Mouse (Mus musculus): ENCODE data around the gene Eipr1. TPM values are rescaled to one million over a fixed set of nuclear protein-coding genes. Genes with fewer than 3 reads are reported as not detected.
A peak's percentile ranks its signal among the peaks of the same experiment; 100 is the strongest.

Eipr1 gene
- polyA plus RNA-seq, 1 experiment from 2014 or later: 76.9 TPM

DNA sequence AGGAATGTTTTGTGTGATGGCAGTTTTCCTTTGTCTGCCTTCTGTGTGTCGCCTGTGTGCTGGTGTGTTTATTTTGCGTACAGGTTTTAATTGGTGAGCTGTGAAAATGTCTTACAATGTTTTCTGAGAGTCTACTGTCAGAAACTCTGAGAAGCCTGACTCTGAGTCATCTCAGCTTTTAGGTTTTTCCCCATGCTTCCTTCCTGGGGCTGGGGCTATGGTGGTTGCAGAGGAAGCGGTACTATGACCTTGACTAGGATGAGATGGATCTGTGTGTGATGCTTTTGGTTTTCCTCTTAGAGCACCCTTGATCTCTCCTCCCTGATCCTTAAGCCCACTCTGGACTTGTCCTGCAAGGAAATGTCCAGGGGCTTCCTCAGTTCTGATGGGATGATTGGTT is 84.1 kb downstream of the Eipr1 start:
- Histone ChIP-seq H3K27me3 (no peaks in the 10 kb centered on the region), H3K9ac (no peak overlapping the region), H3K36me3 (no peaks in the 10 kb centered on the region), H3K4me3 (no peak overlapping the region), H3K27ac (no peak overlapping the region), H3K9me3 (no peaks in the 10 kb centered on the region), H3K4me2 (no peak overlapping the region), H3K4me1 (replicated peaks) (peaks cover 8% of the 10 kb centered on the region)
- 91% methylated on average over 3 of the region's 3 CpGs for WGBS
- ATAC-seq (ENCODE audit: low FRiP score): no peak

DNA sequence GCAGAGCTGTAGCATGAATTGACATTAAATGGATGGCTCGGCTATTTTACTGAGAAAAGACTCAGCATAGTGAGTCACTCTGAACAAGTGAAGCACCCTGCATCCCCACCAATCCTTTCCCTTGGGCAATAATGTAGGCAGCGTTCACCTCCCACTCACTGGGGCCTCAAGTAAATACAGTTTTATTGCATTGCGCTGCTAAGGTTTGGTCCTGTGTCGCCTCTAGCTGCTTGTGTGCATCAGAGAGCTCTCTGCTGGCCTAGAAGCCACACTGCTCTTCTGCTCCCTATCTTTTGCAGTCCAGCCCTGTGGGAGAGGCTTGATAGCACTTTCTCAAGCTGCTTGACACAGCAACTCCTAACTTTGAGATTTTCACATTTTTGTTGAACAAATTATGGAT is 86.7 kb downstream of the Eipr1 start:
- Histone ChIP-seq H3K9me3 (no peaks in the 10 kb centered on the region), H3K36me3 (no peaks in the 10 kb centered on the region), H3K4me1 (replicated peaks) (peaks cover 8% of the 10 kb centered on the region), H3K27ac (peak overlapping the region; percentile 45; the same call in 1 of the 2 replicates), H3K4me2 (no peak overlapping the region), H3K27me3 (no peaks in the 10 kb centered on the region), H3K9ac (no peak overlapping the region), H3K4me3 (no peak overlapping the region)
- ATAC-seq (ENCODE audit: low FRiP score): no peak
- WGBS: 72% methylated on average over 4 of the region's 4 CpGs

DNA sequence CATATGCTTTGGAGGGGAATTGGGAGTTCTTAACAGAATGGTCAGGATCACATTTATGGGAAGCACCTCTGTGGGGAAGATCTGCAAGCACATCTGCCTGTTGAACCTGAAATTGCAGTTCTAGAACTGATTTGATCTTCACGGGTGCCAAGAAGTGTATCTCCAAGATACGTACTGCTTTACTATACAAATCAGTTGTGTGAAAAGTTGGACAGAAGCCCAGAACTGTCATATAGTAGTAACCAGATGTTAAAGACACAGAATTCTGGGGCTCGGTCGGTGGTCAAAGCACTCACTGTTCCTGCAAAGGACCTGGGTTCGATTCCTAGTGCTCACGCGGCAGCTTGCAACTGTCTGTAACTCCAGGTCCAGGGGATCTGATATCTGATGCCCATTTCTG is 87.4 kb downstream of the Eipr1 start:
- no peak for ATAC-seq (ENCODE audit: low FRiP score)
- 89% methylated on average over 7 of the region's 7 CpGs for WGBS
- peaks cover 8% of the 10 kb centered on the region for H3K4me1 ChIP-seq (replicated peaks)
- no peaks in the 10 kb centered on the region for H3K27me3 ChIP-seq
- no peak overlapping the region for H3K4me2 ChIP-seq
- H3K36me3 ChIP-seq: no peaks in the 10 kb centered on the region
- no peak overlapping the region for H3K4me3 ChIP-seq
- no peak overlapping the region for H3K27ac ChIP-seq
- no peaks in the 10 kb centered on the region for H3K9me3 ChIP-seq
- H3K9ac ChIP-seq: no peak overlapping the region

GRCm38 (mm10) chr12:28841179-28841698 is 89.6 kb downstream of the Eipr1 start:
- no peak overlapping the region for H3K4me3 ChIP-seq
- H3K9me3 ChIP-seq: no peaks in the 10 kb centered on the region
- no peak overlapping the region for H3K27ac ChIP-seq
- no peak overlapping the region for H3K4me2 ChIP-seq
- WGBS: 89% methylated on average over 5 of the region's 5 CpGs
- H3K36me3 ChIP-seq: no peaks in the 10 kb centered on the region
- no peak for ATAC-seq (ENCODE audit: low FRiP score)
- H3K9ac ChIP-seq: no peak overlapping the region
- no peaks in the 10 kb centered on the region for H3K27me3 ChIP-seq
- peaks cover 8% of the 10 kb centered on the region for H3K4me1 ChIP-seq (replicated peaks)

DNA sequence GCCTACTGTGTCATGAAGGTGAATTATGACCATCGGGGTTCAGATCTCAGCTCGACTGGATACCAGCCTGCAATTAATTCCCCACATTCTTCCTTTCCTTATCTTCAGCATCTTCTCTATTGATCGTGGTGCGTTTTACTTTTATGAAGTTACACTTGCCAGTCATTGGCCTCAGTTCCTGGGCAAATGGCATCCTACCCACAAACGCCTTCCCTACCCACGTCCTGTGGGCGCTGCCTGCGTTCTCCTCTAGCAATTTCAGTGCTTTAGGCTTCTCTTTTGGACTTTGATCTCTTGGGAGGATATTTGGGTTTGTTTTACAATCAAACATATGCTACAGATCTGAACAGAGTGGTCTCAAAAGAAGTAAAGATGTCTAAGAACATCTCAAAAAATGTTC is 94.2 kb downstream of the Eipr1 start:
- Histone ChIP-seq H3K27me3 (no peaks in the 10 kb centered on the region), H3K9me3 (no peaks in the 10 kb centered on the region), H3K27ac (no peak overlapping the region), H3K9ac (no peak overlapping the region), H3K36me3 (no peaks in the 10 kb centered on the region), H3K4me3 (no peak overlapping the region), H3K4me2 (no peak overlapping the region), H3K4me1 (replicated peaks) (peaks cover 22% of the 10 kb centered on the region)
- no peak for ATAC-seq (ENCODE audit: low FRiP score)
- WGBS: 89% methylated on average over 8 of the region's 8 CpGs

GRCm38 (mm10) chr12:28847401-28847800 is 95.8 kb downstream of the Eipr1 start:
- Histone ChIP-seq H3K27ac (peak overlapping the region; percentile 25; the same call in 1 of the 2 replicates), H3K4me1 (replicated peaks) (peaks cover 22% of the 10 kb centered on the region), H3K4me3 (no peak overlapping the region), H3K4me2 (no peak overlapping the region), H3K27me3 (no peaks in the 10 kb centered on the region), H3K9ac (no peak overlapping the region), H3K36me3 (no peaks in the 10 kb centered on the region), H3K9me3 (no peaks in the 10 kb centered on the region)
- no peak for ATAC-seq (ENCODE audit: low FRiP score)
- 68% methylated on average over 6 of the region's 6 CpGs for WGBS

DNA sequence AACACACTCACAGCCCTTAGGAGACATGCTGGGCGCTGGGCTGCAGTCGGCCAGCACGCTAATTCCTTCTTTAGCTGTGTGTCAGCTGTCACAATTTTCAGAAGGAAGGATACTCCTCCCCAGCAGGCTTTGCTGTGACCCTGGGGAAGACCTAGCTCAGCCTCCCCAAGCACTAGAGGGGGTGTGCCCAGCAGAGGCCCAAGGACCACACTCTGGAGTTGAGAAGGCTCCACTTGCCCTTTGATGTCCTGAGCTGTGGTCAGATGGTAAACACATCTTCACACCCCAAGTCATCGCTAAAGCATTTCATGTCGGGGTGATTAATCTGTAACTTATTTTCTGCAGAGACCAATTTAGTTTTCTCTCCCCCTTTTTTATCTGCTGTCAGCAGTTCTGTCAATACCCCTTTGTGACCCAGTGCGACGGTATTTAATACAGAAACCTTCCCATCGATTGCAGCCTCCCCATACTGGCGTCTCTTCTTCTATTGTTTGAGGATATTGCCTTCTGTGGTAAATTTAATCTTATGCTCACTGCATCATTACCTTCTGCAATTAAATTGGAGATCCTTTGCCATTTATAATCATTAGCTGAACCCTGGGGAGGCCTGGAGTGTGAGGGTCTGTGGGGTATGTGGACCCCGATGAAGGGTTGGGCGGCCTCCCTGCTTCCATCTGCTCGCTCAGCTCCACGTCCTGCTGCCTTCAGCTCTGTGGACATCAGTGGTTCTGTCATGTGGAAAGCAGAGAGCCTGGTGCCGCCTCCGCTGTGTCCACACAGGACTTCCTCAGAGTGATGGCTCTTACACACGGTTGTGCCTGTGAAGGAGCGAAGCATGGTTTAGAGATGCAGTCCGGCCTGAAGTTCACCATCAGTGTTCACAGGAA is 97.4 kb downstream of the Eipr1 start:
- Histone ChIP-seq H3K36me3 (no peaks in the 10 kb centered on the region), H3K4me1 (replicated peaks) (peaks cover 22% of the 10 kb centered on the region), H3K9ac (peak overlapping the region; percentile 35), H3K27me3 (no peaks in the 10 kb centered on the region), H3K27ac (peak overlapping the region; percentile 95), H3K4me3 (no peak overlapping the region), H3K4me2 (no peak overlapping the region), H3K9me3 (no peaks in the 10 kb centered on the region)
- peak; percentile 77 for ATAC-seq (ENCODE audit: low FRiP score)
- 37% methylated on average over 18 of the region's 18 CpGs for WGBS

- peak overlapping the region; percentile 59 for H3K9ac ChIP-seq
- peaks cover 69% of the 10 kb centered on the region for H3K4me1 ChIP-seq (replicated peaks)
- H3K36me3 ChIP-seq: peaks cover 2% of the 10 kb centered on the region; the same call in 1 of the 2 replicates
- WGBS: 14% methylated on average over 11 of the region's 11 CpGs
- no peak overlapping the region for H3K4me2 ChIP-seq
- peak; percentile 88 for ATAC-seq (ENCODE audit: low FRiP score)
- H3K9me3 ChIP-seq: no peaks in the 10 kb centered on the region
- no peaks in the 10 kb centered on the region for H3K27me3 ChIP-seq
- H3K4me3 ChIP-seq: no peak overlapping the region
- peak overlapping the region; percentile 98 for H3K27ac ChIP-seq
These were observed 108.1 kb downstream of the Eipr1 start for GRCm38 (mm10) chr12:28859495-28860263.

- H3K4me1 ChIP-seq (replicated peaks): peaks cover 72% of the 10 kb centered on the region
- no peak overlapping the region for H3K4me2 ChIP-seq
These were observed 108.6 kb downstream of the Eipr1 start for GRCm38 (mm10) chr12:28860264-28860560.

DNA sequence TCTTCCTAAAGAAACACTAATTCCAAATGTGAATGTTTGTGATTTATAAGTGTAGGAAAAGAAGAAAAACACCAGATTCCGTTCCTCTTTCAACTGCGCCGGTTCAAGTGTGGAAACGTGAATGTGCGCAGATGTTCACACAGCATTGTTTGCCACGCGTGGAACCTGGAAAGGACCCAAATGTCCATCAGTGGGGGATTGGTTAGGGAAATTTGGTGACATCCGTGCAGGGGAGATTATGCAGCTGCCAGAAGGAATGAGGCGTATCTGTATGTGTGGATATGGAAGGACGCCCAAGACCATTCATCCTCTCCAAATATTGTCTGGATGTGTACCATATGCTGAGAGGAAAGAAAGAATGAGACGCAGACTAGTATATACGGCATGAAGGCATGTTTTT is 111.7 kb downstream of the Eipr1 start:
- H3K36me3 ChIP-seq: peaks cover 19% of the 10 kb centered on the region
- H3K9ac ChIP-seq: no peak overlapping the region
- ATAC-seq (ENCODE audit: low FRiP score): no peak
- H3K4me3 ChIP-seq: no peak overlapping the region
- 60% methylated on average over 12 of the region's 12 CpGs for WGBS
- H3K4me2 ChIP-seq: no peak overlapping the region
- H3K27ac ChIP-seq: peak overlapping the region; percentile 91
- no peaks in the 10 kb centered on the region for H3K27me3 ChIP-seq
- H3K4me1 ChIP-seq (replicated peaks): peaks cover 78% of the 10 kb centered on the region
- no peaks in the 10 kb centered on the region for H3K9me3 ChIP-seq

More at GRCm38 (mm10) chr12:28860264-28860560, 108.6 kb downstream of the Eipr1 start:
- H3K27me3 ChIP-seq: no peaks in the 10 kb centered on the region
- peak overlapping the region; percentile 98 for H3K27ac ChIP-seq
- H3K36me3 ChIP-seq: peaks cover 7% of the 10 kb centered on the region; the same call in 1 of the 2 replicates
- H3K4me3 ChIP-seq: no peak overlapping the region
- no peaks in the 10 kb centered on the region for H3K9me3 ChIP-seq
- peak; percentile 49 for ATAC-seq (ENCODE audit: low FRiP score)
- H3K9ac ChIP-seq: peak overlapping the region; percentile 59
- WGBS: 17% methylated on average over 5 of the region's 5 CpGs

DNA sequence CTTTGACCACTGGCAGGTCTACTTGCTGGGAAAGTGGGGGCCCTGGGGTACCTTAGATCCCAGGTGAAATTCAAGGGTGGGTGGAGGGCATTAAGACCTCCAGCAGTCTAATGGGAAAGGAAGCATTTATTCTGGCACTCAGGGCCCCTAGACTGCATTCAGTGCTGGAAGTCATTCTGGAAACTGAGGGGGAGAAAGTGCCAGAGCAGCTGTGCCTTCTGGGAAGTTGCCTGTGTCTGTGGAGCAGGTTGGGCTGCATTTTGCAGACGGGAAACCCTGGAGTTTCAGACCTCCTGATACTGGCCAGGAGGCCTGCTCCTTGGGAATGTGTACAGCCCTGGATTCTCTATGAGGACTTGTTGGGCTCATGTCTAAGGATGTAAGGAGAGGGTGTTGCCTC is 114.5 kb downstream of the Eipr1 start:
- ATAC-seq (ENCODE audit: low FRiP score): no peak
- peaks cover 38% of the 10 kb centered on the region for H3K36me3 ChIP-seq
- H3K27me3 ChIP-seq: no peaks in the 10 kb centered on the region
- no peaks in the 10 kb centered on the region for H3K9me3 ChIP-seq
- H3K4me3 ChIP-seq: no peak overlapping the region
- WGBS: 61% methylated on average over 1 of the region's 1 CpGs
- peak overlapping the region; percentile 91 for H3K27ac ChIP-seq
- H3K4me2 ChIP-seq: no peak overlapping the region
- H3K9ac ChIP-seq: no peak overlapping the region
- peaks cover 56% of the 10 kb centered on the region for H3K4me1 ChIP-seq (replicated peaks)

- 94% methylated on average over 4 of the region's 4 CpGs for WGBS
- Histone ChIP-seq H3K9ac (no peak overlapping the region; the same call in 1 of the 2 replicates), H3K4me3 (no peak overlapping the region), H3K9me3 (no peaks in the 10 kb centered on the region), H3K36me3 (peaks cover 45% of the 10 kb centered on the region), H3K27ac (0 out of 2 replicates have a peak overlapping the region, but pooled peaks have one; percentile 0), H3K27me3 (no peaks in the 10 kb centered on the region), H3K4me2 (no peak overlapping the region), H3K4me1 (replicated peaks) (peaks cover 44% of the 10 kb centered on the region)
- no peak for ATAC-seq (ENCODE audit: low FRiP score)
These were observed 117.2 kb downstream of the Eipr1 start for GRCm38 (mm10) chr12:28868794-28869193.

All from hindbrain, embryonic 13.5 days (tissue).